Mouse (Mus musculus): Measurements from ENCODE around the gene Pip4k2a. TPM values are rescaled to one million over a fixed set of nuclear protein-coding genes. Genes with fewer than 3 reads are reported as not detected.

The Pip4k2a gene
- total and polyA plus RNA-seq, 3 experiments = 6.6 to 52.9 (median 20.8) TPM

- no peaks in the 10 kb centered on the region for H3K9me3 ChIP-seq (replicated peaks; ENCODE audit: low read length)
- in situ Hi-C loops (cut with MboI; ENCODE audit: low pct_ligation_motif_present, low pct_unique_long_range_greater_than_20kb, low sequenced_read_pairs) (no loop called here), dilution Hi-C loops (cut with MboI; ENCODE audit: extremely low pct_ligation_motif_present, extremely low pct_unique_long_range_greater_than_20kb, low sequenced_read_pairs) (no loop called here)
- H3K4me1 ChIP-seq (ENCODE audit: control insufficient read depth in 1 of 2, insufficient read depth in 2 of 2) = 0 out of 4 replicates have a peak, but pooled peaks cover 0 to 7% of the 10 kb centered on the region in 2 experiments
- H3K27me3 ChIP-seq (replicated peaks) = no peaks in the 10 kb centered on the region
- TF ChIP-seq TBP (conservative IDR thresholded peaks at IDR 0.05; ENCODE audit: low read depth, low read length) (no peak), BHLHE40 (IDR thresholded peaks at IDR 0.05; ENCODE audit: low read depth, low read length) (no peak), MYC (IDR thresholded peaks at IDR 0.05; ENCODE audit: low read depth, low read length) (no peak), HCFC1 (IDR thresholded peaks at IDR 0.05; ENCODE audit: low read depth, low read length) (no peak), ZNF384 (IDR thresholded peaks at IDR 0.05; ENCODE audit: low read depth, low read length) (no peak), CTCF (conservative IDR thresholded peaks at IDR 0.05 in 1 of 2, IDR thresholded peaks at IDR 0.05 in 1 of 2; ENCODE audit: low read depth in 2 of 2, low read length in 2 of 2) (no peak), ZKSCAN1 (IDR thresholded peaks at IDR 0.05; ENCODE audit: borderline replicate concordance, low read depth, low read length) (no peak), CHD2 (IDR thresholded peaks at IDR 0.05; ENCODE audit: low read length) (no peak), RCOR1 (conservative IDR thresholded peaks at IDR 0.05; ENCODE audit: low read depth, low read length) (no peak), PAX5 (IDR thresholded peaks at IDR 0.05; ENCODE audit: low read length) (no peak), ZC3H11A (IDR thresholded peaks at IDR 0.05; ENCODE audit: low read depth, low read length) (no peak), E2F4 (IDR thresholded peaks at IDR 0.05; ENCODE audit: insufficient replicate concordance, low read depth, low read length) (no peak), UBTF (IDR thresholded peaks at IDR 0.05; ENCODE audit: low read depth, low read length) (no peak), MAFK (IDR thresholded peaks at IDR 0.05; ENCODE audit: insufficient replicate concordance, low read length) (no peak), JUN (IDR thresholded peaks at IDR 0.05; ENCODE audit: insufficient read depth, low read depth, low read length) (no peak), MAX (IDR thresholded peaks at IDR 0.05; ENCODE audit: low read length) (no peak), JUND (conservative IDR thresholded peaks at IDR 0.05; ENCODE audit: low read depth, low read length) (no peak), SMC3 (IDR thresholded peaks at IDR 0.05; ENCODE audit: low read depth, low read length) (no peak)
- H3K4me3 ChIP-seq (replicated peaks in 1 of 3; ENCODE audit: low read depth in 2 of 3, low read length in 2 of 3, poor library complexity in 1 of 3) = no peak overlapping the region
- DNase-seq (ENCODE audit: extremely low read depth) = no peak
- no peaks in the 10 kb centered on the region for H3K79me2 ChIP-seq (replicated peaks; ENCODE audit: control insufficient read depth, extremely low read depth, insufficient read depth, poor library complexity, severe bottlenecking)
- no peak overlapping the region for H3K27ac ChIP-seq (ENCODE audit: insufficient read depth, low read depth)
- peaks cover 0 to 2% of the 10 kb centered on the region in 2 experiments for H3K36me3 ChIP-seq (replicated peaks in 1 of 2; ENCODE audit: control insufficient read depth in 1 of 2, insufficient read depth in 1 of 2, low read length in 1 of 2)
- H3K9ac ChIP-seq (ENCODE audit: insufficient read depth, low read depth) = no peak overlapping the region
- H3K4me2 ChIP-seq (ENCODE audit: insufficient read depth, low read depth, poor library complexity, severe bottlenecking) = no peak overlapping the region
These were observed 162.5 kb downstream of the Pip4k2a start for GRCm38 (mm10) chr2:18835266-18835908.

- in situ Hi-C loops (cut with MboI; ENCODE audit: low pct_ligation_motif_present, low pct_unique_long_range_greater_than_20kb, low sequenced_read_pairs) = no loop called here
These were observed 164.8 kb downstream of the Pip4k2a start for GRCm38 (mm10) chr2:18833024-18833590.

More at GRCm38 (mm10) chr2:18833024-18833590, 164.8 kb downstream of the Pip4k2a start:
- H3K27me3 ChIP-seq (replicated peaks) = no peaks in the 10 kb centered on the region
- 0 out of 4 replicates have a peak, but pooled peaks cover 0 to 7% of the 10 kb centered on the region in 2 experiments for H3K4me1 ChIP-seq (ENCODE audit: control insufficient read depth in 1 of 2, insufficient read depth in 2 of 2)
- no peak overlapping the region for H3K27ac ChIP-seq (ENCODE audit: insufficient read depth, low read depth)
- no peak overlapping the region for H3K4me3 ChIP-seq (replicated peaks in 1 of 3; ENCODE audit: low read depth in 2 of 3, low read length in 2 of 3, poor library complexity in 1 of 3)
- H3K79me2 ChIP-seq (replicated peaks; ENCODE audit: control insufficient read depth, extremely low read depth, insufficient read depth, poor library complexity, severe bottlenecking) = no peaks in the 10 kb centered on the region
- no peaks in the 10 kb centered on the region for H3K36me3 ChIP-seq (replicated peaks in 1 of 2; ENCODE audit: control insufficient read depth in 1 of 2, insufficient read depth in 1 of 2, low read length in 1 of 2)
- H3K9me3 ChIP-seq (replicated peaks; ENCODE audit: low read length) = no peaks in the 10 kb centered on the region
- dilution Hi-C loops (cut with MboI; ENCODE audit: extremely low pct_ligation_motif_present, extremely low pct_unique_long_range_greater_than_20kb, low sequenced_read_pairs) = no loop called here
- H3K9ac ChIP-seq (ENCODE audit: insufficient read depth, low read depth) = no peak overlapping the region
- TF ChIP-seq RAD21 (IDR thresholded peaks at IDR 0.05; ENCODE audit: low read depth, low read length) (no peak), RCOR1 (conservative IDR thresholded peaks at IDR 0.05; ENCODE audit: low read depth, low read length) (no peak), MEF2A (IDR thresholded peaks at IDR 0.05; ENCODE audit: borderline replicate concordance, low read depth, low read length) (no peak), E2F4 (IDR thresholded peaks at IDR 0.05; ENCODE audit: insufficient replicate concordance, low read depth, low read length) (no peak), NRF1 (IDR thresholded peaks at IDR 0.05; ENCODE audit: low read depth, low read length) (no peak), ELF1 (IDR thresholded peaks at IDR 0.05; ENCODE audit: low read depth, low read length) (no peak), SMC3 (IDR thresholded peaks at IDR 0.05; ENCODE audit: low read depth, low read length) (no peak), KAT2A (IDR thresholded peaks at IDR 0.05; ENCODE audit: insufficient replicate concordance, low read length) (no peak), UBTF (IDR thresholded peaks at IDR 0.05; ENCODE audit: low read depth, low read length) (no peak), MYC (IDR thresholded peaks at IDR 0.05; ENCODE audit: low read depth, low read length) (no peak), JUND (conservative IDR thresholded peaks at IDR 0.05; ENCODE audit: low read depth, low read length) (no peak), SIN3A (IDR thresholded peaks at IDR 0.05; ENCODE audit: low read length) (no peak), ZMIZ1 (IDR thresholded peaks at IDR 0.05; ENCODE audit: low read depth, low read length) (no peak)
- no peak for DNase-seq (ENCODE audit: extremely low read depth)
- H3K4me2 ChIP-seq (ENCODE audit: insufficient read depth, low read depth, poor library complexity, severe bottlenecking) = no peak overlapping the region

Data from CH12.LX (cell line).